Mouse (Mus musculus) testis, adult 2 months (tissue): ENCODE results near the gene Strbp. TPM values are rescaled to one million over a fixed set of nuclear protein-coding genes. Genes with fewer than 3 reads are reported as not detected.
"Not testable (repeated sequence)": the region's sequence is repeated elsewhere in the genome, so short reads cannot be mapped to it uniquely, and the experiment has no call there.

ENCODE experiments used
- H3K27ac ChIP-seq: fragments of 200-500 bp; 2 replicates; pipeline ENCODE4 v1.5.1; 2012; ENCODE audit warnings: low read depth, low read length; ENCODE audit not compliant: control insufficient read depth, insufficient read depth
- H3K27me3 ChIP-seq: fragments of 200-500 bp; 2 replicates; pipeline ENCODE4 v1.6.1; 2012; ENCODE audit warnings: mild to moderate bottlenecking, low read length, moderate library complexity; ENCODE audit not compliant: control insufficient read depth, insufficient read depth
- H3K36me3 ChIP-seq: fragments of 200-500 bp; 2 replicates; pipeline ENCODE4 v1.6.1; 2012; ENCODE audit warnings: mild to moderate bottlenecking, low read length; ENCODE audit not compliant: control insufficient read depth, insufficient read depth
- H3K4me1 ChIP-seq: fragments of 200-500 bp; 2 replicates; pipeline ENCODE4 v1.6.1; 2012; ENCODE audit warnings: low read length; ENCODE audit not compliant: control insufficient read depth, insufficient read depth
- H3K4me3 ChIP-seq: fragments of 200-500 bp; 2 replicates; pipeline ENCODE4 v1.5.1; 2012; ENCODE audit warnings: low read depth, mild to moderate bottlenecking, low read length, moderate library complexity, mixed read lengths; ENCODE audit not compliant: control insufficient read depth
- CTCF ChIP-seq: fragments of 200-500 bp; IDR thresholded peaks from 2 replicates; pipeline ENCODE4 v1.5.1; 2012; ENCODE audit warnings: low read depth, mild to moderate bottlenecking, inconsistent platforms, low read length, moderate library complexity; ENCODE audit not compliant: control insufficient read depth, insufficient read depth, insufficient replicate concordance
- POLR2A ChIP-seq: fragments of 200-500 bp; IDR thresholded peaks from 2 replicates; pipeline ENCODE4 v1.6.1; 2012; ENCODE audit warnings: low read depth, mild to moderate bottlenecking, inconsistent platforms, low read length, moderate library complexity; ENCODE audit not compliant: control insufficient read depth
- polyA plus RNA-seq: library from polyadenylated mRNA; depleted of rRNA; stranded (reverse); fragments of >200 nt; gene quantifications from 2 replicates; pipeline ENCODE4 v1.2.3, GENCODE M21; 2012

The Strbp gene
- polyA plus RNA-seq, 1 experiment: 45.8 TPM

DNA sequence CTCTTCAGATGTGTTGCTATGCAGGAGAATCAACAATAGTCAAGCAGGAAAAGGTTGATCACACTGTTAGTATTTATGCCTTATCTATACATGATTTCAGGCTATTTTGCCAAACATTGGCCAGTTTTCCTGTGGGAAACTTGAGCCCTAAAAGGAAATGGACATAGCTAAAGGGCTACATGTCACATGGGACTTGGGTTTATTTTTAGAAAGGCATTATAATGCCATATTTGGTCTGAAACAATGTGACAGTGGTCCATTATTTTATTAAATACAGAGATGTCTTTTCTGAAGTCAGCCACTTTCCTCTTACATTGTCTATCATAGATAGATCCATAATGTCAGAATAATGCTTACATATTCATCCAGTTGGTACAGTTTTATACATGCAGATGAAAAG, 176.1 kb downstream of the Strbp start:
- TF ChIP-seq POLR2A (no peak), CTCF (no peak)
- Histone ChIP-seq H3K4me3 (no peak overlapping the region), H3K27ac (no peak overlapping the region), H3K4me1 (no peaks in the 10 kb centered on the region), H3K27me3 (no peaks in the 10 kb centered on the region), H3K36me3 (no peaks in the 10 kb centered on the region)

DNA sequence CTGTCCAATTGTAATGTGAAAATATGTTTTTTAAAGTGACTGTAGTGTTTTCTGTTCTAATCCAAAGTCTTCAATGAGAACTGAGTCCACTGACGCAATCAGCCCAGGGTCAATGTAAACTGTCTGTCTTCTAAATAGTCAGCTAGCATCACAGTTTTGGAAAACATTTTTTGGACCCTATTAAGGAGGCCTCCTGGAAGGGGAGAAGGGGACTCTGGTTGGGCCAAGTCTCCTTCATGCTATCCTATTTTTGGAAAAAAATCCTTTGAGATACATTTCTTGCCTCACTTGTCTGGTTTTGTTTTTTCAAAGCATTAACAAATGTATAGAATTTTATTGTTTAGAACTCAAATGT, 184.4 kb downstream of the Strbp start:
- Histone ChIP-seq H3K4me1 (no peaks in the 10 kb centered on the region), H3K4me3 (no peak overlapping the region), H3K27me3 (no peaks in the 10 kb centered on the region), H3K27ac (no peak overlapping the region), H3K36me3 (no peaks in the 10 kb centered on the region; the same call in 1 of the 2 replicates)
- TF ChIP-seq CTCF: no peak
- no peak for TF ChIP-seq POLR2A

DNA sequence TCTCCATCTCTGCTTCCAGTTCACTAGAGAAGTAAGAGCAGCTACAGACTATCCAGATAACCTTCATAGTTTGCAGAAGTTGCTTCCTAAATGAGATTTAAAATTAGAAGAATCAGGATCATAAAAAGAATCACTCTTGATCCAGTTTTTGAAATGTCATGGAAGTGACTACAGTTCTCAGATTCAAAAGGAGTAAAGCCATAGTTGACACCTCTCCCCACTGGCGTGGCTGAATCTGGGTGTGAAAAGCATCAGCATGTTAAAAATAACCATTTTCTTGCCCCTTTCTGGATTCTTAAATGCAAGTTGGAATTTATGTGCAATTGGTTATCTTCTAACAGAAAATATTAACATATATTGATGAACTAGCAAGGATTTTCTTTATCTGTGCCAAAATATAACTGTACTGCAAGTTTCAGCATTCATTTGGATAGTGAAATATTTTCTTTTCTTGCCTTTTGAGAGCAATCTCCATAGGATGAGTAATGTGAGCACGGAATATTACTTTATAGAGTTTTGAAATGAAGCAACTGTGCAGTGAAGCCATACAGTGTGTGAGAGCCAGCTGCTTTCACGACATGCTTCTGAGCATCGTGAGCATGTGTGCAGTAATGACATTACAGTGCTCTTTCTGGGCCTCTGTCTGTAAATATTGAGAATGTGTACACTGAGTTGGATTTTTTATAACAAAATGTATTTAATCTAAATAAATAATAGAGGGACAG, 184.9 kb downstream of the Strbp start:
- Histone ChIP-seq H3K4me1 (no peaks in the 10 kb centered on the region), H3K27ac (no peak overlapping the region), H3K4me3 (no peak overlapping the region), H3K27me3 (no peaks in the 10 kb centered on the region), H3K36me3 (no peaks in the 10 kb centered on the region; the same call in 1 of the 2 replicates)
- no peak for TF ChIP-seq CTCF
- no peak for TF ChIP-seq POLR2A

DNA sequence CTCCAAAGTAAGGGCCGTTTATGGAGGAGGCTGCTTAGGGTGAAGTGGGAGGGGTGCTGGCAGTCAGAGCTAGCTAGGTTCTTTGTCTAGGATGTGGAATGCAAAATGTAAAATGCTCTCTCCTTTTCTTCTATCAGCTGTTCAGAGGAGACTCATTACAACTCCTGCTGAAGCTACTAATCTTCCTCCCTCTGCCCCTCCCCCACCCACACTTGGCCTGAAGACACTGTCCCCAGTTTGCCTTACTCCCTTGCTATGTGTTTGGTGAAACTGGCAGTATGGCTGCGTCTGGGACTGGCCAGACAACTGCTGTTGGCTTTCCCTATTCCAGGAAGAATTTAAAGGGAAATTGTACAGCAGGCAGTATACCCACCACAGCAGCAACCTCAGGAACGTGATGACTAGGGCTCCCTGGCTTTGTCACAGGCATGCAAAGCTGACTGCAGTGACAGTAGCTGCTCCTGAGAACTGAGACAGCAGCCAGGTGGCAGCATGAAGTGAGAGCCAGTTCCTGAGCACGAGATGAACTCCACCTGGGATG, 186.7 kb downstream of the Strbp start:
- no peaks in the 10 kb centered on the region; the same call in 1 of the 2 replicates for H3K36me3 ChIP-seq
- H3K4me3 ChIP-seq: peak overlapping the region; percentile 70
- H3K4me1 ChIP-seq: no peaks in the 10 kb centered on the region
- no peaks in the 10 kb centered on the region for H3K27me3 ChIP-seq
- TF ChIP-seq POLR2A (no peak), CTCF (no peak)
- H3K27ac ChIP-seq: no peak overlapping the region

DNA sequence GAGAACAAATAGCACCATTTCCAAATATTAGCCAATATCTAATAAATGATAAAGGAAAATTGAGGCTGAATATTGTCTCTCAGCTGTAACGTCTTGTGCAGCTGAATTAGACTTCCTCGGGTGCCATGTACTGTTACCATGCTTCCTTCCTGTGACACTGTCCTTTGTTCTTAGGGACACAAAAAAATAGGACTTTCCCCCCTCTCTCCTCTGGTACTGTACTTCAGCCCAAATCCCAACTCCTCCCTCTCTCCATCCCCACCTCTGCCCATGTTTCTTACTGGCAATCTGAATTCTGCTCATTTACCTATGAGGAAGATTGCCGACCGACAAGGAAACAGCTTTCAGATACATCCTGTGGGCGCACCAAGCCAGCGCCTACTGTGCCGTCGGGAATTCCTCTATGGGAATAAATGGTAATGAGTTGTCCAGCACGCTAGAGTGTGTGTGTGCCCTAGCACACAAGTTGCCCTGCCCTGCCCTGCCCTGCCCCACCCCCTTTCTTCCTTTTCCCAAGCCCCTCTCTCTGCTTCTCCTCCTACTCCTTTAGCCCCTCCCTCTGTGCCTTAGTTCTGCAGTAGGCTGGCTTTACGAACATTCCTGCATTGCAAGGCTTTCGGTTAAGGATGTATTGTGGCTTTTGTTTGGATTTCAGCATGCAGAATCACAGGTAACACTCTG, 187.5 kb downstream of the Strbp start, which contains the start of gene Gpr21:
Gene Gpr21, plus strand, starts transcription at position 303 of the 681 bp plus-strand sequence.
- no peaks in the 10 kb centered on the region; the same call in 1 of the 2 replicates for H3K36me3 ChIP-seq
- TF ChIP-seq CTCF: no peak
- no peak for TF ChIP-seq POLR2A
- H3K4me1 ChIP-seq: no peaks in the 10 kb centered on the region
- H3K27me3 ChIP-seq: no peaks in the 10 kb centered on the region
- no peak within 1 kb of the TSS for H3K27ac ChIP-seq
- peak within 1 kb of the TSS; percentile 70 for H3K4me3 ChIP-seq

DNA sequence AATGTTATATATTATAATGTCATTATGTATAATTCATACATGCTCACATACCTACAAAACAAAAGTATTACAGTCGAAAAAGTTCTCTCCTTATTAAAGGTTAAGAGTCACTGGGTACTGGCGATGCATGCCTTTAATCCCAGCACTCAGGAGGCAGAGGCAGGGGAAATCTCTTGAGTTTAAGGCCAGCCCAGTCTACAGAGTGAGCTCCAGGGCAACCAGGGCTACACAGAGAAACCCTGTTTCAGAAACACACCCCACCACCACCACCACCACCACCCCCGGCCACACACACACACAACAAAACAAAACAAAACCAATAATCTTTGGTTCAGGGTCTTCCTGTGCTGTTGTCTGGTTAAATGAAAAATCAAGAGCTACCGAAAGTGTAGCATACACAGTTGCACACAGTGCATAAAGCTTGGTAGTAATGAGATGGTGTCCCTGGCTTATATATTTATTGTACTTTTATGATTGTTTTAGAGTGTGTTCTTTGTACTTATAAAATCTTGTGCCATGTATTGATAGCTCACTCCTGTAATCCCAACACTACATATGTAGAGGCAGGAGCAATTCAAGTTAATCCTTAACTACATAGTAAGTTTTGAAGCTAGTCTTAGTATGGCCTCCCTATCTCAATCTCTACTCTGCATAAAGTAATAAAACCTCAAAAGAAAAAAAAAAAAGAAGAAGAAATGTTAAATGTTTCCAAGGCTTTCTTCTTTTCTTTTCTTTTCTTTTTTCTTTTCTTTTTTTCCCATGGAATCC, 192.3 kb downstream of the Strbp start:
- Histone ChIP-seq H3K27ac (no peak overlapping the region), H3K4me1 (no peaks in the 10 kb centered on the region), H3K4me3 (no peak overlapping the region), H3K36me3 (no peaks in the 10 kb centered on the region; the same call in 1 of the 2 replicates), H3K27me3 (no peaks in the 10 kb centered on the region)
- TF ChIP-seq POLR2A (no peak), CTCF (no peak)

DNA sequence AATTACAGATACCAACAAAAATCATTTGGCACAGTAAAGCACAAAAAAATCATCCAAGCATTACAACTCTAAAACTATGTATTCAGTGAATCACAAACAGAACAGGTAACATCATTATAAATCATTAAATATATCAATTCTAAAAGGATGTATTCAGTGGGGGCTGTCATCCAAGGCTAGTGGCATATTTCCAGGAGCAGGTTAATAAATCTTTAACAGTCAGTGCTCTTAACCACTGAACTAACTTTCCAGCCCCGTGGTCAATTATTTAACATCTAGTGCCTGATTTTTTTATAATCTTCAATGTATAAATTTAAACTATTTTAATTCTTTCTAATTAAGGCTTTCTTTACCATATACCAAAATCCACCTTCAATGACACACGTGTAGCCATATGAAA, 197.8 kb downstream of the Strbp start:
- H3K4me3 ChIP-seq, H3K27ac ChIP-seq, H3K36me3 ChIP-seq, H3K27me3 ChIP-seq, H3K4me1 ChIP-seq: not testable (repeated sequence)

DNA sequence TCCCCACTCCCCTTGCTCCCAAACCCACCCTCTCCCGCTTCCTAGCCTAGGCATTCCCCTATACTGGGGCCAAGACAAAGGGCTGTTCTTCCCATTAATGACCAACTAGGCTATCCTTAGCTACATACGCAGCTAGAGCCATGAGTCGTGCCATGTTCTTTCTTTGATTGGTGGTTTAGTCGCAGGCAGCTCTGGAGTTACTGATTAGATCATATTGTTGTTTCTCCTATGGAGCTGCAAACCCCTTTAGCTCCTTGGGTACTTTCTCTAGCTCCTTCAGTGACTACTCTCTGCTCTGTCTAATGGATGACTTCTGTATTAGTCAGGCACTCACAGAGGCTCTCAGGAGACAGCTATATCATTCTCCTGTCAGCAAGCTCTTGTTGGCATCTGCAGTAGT, 206.3 kb downstream of the Strbp start:
- TF ChIP-seq POLR2A (no peak), CTCF (no peak)
- H3K36me3 ChIP-seq: no peaks in the 10 kb centered on the region; the same call in 1 of the 2 replicates
- H3K4me3 ChIP-seq: no peak overlapping the region
- no peaks in the 10 kb centered on the region for H3K4me1 ChIP-seq
- no peak overlapping the region for H3K27ac ChIP-seq
- H3K27me3 ChIP-seq: no peaks in the 10 kb centered on the region
